Mouse (Mus musculus) neural tube, embryonic 10.5 days (tissue): Measurements from ENCODE around the gene Dcst2.

Experiments
- DNase-seq: peaks from one replicate; pipeline ENCODE4 v3.0.0-alpha.2; 2017; ENCODE audit warnings: low spot score; ENCODE audit errors: extremely low spot score

Gene Dcst2

GRCm38 (mm10) chr3:89361675-89362074 is at the start of gene Dcst2:
Dcst2 (plus strand) TSS chr3:89361975.
- no peak for DNase-seq

DNA sequence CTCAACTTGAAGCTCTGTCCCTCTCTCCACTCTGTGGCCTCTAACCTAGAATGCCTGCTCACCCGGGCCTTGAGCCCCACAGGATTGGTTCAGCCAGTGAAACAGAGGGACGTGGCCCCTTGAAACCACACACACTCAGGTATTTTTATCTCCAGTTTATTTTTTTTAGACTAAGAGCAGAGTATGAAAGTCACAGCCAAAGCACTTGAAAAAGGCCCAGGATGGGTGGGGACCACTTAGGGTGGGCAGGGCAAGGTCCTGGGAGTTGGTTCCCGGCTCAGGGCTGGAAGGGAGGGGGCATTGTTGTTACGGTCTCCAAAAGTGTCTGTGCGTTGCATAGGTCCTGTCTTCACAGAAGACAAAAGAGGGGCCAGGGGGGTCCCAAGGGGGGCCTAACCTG is 47.4 kb upstream of the Dcst2 start:
- no peak for DNase-seq

- no peak for DNase-seq
Measured at GRCm38 (mm10) chr3:89314791-89315190, 47.0 kb upstream of the Dcst2 start.

- peak; percentile 90 for DNase-seq
Measured at GRCm38 (mm10) chr3:89315195-89315929, 46.4 kb upstream of the Dcst2 start.

DNA sequence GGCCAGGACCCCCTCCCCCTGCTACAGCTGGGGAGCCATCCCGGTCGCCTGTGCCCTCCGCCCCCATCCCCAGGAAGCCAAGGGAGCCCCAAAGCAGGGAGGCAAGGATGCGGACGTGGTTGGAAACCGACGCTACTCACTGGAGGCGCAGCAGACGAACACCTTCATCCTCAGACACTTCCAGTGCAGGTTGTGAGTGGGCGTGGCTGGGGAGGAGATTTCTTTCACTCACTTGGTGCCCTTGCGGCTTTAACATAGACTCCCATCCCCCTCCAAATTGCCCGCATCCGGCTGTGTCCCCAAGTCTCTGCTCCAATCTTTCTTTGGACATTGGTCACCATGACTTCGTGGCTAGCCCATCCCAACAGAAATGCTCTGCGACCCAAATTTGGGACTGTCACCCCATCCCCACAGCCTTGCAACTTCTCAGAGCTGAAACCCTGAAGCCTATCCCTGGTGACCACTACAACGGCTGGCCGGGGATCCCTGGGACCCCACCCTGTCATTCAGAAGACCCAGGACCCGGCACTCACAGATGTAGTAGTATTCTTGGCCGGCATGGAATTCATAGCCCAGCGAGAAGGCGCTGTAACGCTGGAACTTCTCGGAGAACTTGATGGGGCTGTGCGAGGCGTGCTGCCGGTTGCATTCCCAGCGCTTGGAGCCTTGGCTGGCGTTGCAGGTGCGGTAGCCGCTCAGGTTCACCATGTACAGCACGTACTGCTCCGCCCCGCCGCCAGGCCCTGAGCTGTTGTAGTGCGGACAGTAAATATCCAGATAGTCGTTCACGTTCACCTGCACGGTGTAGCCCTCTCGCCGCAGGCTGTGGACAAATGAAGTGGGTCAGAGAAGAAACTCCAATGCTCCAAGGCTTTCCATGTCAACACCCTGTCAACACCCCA is 45.6 kb upstream of the Dcst2 start:
- peak; percentile 37 for DNase-seq

- DNase-seq: peak; percentile 84
Measured at GRCm38 (mm10) chr3:89316833-89317232, 44.9 kb upstream of the Dcst2 start.

- no peak for DNase-seq
Measured at GRCm38 (mm10) chr3:89317246-89317645, 44.5 kb upstream of the Dcst2 start.

DNA sequence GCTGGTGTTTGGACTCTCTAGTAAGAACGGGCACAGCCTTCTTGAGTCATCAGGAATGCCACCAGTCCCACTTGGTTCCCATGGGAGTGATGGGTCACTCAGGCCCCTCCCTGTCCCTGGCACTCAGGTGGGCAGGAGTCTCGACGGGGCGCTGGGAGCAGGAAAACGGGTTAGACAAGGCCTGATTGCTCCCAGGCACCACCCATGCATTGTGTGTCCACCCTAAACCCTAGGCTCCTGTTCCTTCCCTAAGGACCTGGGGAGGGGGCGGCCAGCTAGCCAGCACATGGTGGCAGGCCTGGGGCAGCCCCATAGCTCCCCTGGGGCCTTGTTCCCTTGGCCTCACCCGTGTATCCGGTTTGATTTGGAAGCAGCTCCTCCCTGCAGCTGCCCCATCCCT is 43.5 kb upstream of the Dcst2 start:
- no peak for DNase-seq

DNA sequence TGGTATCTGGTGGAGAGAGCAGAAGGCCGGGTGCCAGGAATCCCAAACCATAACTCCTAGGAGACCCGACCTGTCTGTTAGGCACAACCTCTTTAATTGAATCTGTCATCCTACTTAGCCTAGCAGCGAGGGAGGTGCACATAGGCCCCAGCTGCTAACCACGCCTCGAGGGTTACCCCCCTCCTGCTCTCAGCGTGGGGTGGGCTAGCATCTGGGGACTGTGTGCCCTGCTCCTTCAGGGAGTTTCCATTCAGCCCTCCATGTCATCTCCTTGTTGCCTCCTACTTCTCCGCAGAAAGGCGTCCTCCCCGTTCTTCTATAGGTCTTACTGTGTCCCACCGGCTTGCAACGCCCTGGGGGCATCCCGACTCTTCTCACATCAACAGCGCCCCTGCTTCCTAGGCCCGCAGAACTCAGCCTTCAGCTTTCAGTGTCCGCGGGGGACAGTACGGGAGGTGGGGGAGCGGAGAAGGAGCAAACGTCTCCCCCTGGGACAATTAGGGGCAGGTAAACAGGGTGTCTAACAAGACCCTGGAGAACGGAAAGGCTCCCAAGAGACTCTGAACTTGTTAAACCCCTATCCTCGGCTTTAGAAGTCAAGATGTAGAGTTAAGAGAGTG is 42.7 kb upstream of the Dcst2 start:
- DNase-seq: peak; percentile 40

DNA sequence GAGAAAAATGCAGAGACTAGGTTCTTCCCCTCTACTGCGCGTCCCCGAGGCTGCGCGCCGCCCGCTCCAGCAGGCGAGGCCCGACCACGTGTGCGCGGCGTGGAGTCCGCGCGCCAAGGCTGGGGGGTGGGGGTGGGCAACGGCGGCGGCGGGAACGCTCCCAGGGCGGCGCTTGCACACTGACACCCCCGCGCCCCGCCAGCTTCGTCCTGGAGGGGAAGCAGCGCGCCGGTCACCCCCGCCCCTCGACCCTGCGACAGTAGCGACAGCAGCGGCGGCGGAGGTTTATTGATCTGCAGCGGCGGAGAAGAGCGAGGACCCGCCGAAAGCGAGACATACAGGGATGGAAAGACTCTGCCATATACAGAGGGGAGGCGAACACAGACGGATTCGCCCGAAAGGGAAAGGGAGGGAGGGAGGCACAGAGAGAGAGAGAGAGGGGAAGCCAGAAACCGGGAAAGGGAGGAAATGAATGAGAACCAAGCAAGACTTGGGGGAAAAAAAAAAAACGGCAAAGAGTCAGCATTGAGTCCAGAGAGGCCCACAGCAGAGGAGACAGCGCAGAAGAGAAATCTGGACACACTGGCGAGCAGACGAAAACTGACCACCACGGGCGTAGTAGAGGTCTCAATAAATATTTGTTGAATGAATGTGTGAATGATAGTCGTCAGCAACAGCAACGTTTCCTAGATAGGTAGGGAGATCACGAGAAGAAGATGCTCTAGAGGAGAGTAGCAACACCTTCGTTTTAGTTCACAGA is 42.0 kb upstream of the Dcst2 start:
- DNase-seq: peak; percentile 52

- DNase-seq: peak; percentile 85
Measured at GRCm38 (mm10) chr3:89320581-89321182, 41.1 kb upstream of the Dcst2 start.

DNA sequence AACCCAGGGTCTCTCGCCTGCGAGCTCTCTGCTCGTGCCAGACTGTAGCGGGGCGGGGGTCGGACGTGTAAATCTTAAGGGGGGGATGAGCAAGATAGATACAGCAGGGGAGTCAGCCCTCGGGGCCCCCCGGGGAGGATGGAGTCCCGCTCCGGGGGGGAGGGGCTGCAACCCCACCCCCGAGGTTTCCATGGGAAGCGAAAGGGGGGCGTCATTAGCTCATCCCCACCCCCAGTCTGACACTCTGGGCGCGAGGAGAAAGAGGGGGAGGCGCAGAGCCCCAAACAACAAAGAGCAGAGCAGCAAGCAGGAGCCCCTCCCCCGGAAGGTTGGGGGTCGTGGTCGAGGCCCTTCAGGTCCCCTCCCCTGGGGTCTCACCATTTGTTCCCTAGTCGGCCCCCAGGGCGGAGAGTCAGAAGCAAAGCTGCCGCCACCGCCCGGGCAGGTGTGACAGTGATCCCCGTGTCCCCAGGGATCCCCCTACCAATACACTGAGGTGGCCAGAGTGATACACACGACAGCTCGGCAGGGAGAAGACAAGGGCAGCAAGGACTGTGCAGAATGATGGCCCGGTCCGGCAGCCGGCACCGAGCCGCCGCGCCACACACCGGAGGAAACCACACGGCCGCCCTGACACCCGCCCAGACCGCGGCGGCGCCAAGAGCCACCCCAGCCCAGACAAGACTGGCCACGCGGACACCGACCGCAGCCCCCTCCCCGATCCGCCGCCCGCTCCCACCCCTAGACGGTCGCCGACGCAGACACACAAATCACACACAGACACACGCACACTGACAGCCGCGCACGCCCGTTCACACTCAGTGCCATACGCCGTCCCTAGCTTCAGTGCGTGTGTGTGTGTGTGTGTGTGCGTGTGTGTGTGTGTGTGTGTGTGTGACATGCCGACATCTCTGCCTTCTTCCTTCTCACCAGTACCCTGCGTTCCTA is 40.3 kb upstream of the Dcst2 start:
- peak; percentile 62 for DNase-seq

DNA sequence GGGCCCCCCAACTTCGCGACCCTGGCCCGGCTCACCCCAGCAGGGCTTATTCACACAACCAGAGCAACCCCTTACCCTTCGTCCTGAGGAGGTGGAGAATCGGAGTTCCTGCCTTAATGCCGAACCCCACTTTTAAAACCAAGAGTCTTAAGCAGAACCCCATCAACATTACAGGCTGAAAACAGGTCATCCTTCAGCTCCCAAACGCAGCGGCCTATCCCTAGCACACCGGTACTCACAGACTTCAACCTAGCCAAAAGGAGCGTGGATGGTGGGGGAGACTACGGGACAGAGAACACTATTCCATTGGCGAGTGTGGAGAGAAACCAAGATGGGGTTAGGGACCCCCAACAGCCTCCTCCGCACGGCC is 39.7 kb upstream of the Dcst2 start:
- no peak for DNase-seq

GRCm38 (mm10) chr3:89322514-89323165 is 39.1 kb upstream of the Dcst2 start, which contains the start of gene Efna3:
Efna3 (minus strand) TSS chr3:89322965.
- peak; percentile 83 for DNase-seq

DNA sequence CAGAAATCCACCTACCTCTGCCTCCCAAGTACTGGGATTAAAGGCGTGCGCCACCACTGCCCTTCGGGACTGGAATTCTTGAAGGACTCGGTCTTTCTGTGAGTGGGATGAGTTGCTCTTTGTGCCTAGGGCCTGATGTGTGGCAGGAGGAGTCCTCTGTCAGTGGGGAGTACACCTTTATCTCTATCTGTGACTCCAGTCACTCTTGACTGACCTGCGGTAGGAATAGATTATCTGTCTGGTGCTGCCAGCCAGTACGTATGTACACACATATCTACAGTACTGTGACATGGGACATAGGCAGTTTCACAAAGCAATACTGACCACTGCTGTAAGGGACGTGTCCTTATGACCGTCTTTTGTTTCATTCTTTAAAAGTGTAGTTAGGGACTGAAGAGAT is 35.9 kb upstream of the Dcst2 start:
- no peak for DNase-seq

GRCm38 (mm10) chr3:89327371-89327870 is 34.4 kb upstream of the Dcst2 start:
- DNase-seq: no peak

DNA sequence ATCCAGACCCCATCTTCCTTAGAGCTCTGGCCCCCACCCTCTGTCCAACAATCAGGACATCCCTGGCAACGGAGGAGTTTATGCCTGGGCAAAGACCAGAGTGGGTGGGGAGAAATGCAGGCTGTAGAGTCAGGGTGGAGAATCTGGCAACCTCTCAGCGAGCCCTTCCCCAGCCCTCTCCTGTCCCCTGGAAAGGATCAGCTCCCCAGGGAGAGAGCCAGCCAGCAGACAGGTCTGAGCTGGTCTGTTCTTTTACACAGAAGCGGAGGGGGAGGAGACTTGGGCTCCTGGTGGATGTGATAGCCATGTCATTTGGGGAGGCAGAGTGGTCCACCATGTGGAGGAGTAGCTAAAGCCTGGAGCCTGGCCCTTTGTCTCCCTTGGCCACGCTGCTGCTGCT is 33.2 kb upstream of the Dcst2 start:
- DNase-seq: no peak

DNA sequence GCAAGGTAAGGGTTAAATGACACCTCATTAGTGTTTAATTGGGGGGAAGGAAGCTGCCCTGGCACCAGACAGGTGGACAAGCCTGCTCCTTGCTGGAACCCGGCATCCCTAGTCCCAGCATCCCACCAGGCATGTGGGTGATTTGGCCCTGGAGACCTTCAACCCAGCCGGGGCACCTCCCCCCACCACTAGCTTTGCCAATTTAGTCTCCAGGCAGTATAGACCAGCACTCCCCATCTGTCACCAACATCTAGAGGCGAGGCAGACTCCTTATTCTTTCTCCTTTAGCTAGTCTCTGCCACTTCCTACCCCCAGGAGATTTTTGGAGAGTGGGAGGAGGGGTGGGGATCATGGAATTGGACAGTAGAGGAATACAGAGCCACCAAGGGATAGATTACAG is 31.4 kb upstream of the Dcst2 start:
- no peak for DNase-seq

- peak; percentile 43 for DNase-seq
Measured at GRCm38 (mm10) chr3:89330948-89331347, 30.8 kb upstream of the Dcst2 start.
